Mouse (Mus musculus) olfactory bulb, adult 2 months (tissue): Measurements from ENCODE around the gene Cldnd1.

Source experiments
- CTCF ChIP-seq: fragments of 200-500 bp; IDR thresholded peaks from 2 replicates; pipeline ENCODE4 v1.5.1; 2012; ENCODE audit warnings: low read depth, mild to moderate bottlenecking, low read length, moderate library complexity; ENCODE audit not compliant: insufficient read depth
- POLR2A ChIP-seq: fragments of 200-500 bp; IDR thresholded peaks from 2 replicates; pipeline ENCODE4 v1.6.1; 2012; ENCODE audit warnings: mild to moderate bottlenecking, low read depth, low read length, moderate library complexity; ENCODE audit not compliant: insufficient read depth

- TF ChIP-seq CTCF, result no peak
- TF ChIP-seq POLR2A, result no peak
These were observed 37.4 kb upstream of the Cldnd1 start for GRCm38 (mm10) chr16:58690322-58690732.
